Mouse (Mus musculus): ENCODE measurements at regions not wholly inside any gene's neighbourhood (a gene's known extent, or its start where the extent isn't known, plus 50 kb on each side); places are given as distances from the start of the nearest gene placed in this dataset.

DNA sequence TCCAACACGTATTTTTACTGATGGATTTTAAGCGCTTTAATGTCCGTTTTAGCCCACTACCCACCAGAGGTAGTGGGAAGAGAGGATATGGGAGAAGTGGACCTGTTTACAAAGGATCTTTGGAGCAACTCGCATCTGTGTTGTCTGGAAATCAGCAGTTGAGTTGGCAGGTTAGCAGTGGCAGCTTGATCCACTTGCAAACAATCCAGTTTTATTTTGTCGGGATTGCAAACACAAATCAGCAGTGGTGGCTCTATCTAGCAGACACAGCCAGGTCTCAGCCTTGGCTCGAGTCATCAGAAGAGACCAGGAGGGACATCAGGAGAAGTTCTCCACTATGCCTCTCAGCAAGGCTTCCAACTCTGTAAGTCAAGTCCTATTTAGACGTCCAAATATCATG, 57.2 kb upstream of the Epha3 start:
- Histone ChIP-seq H3K4me1 (no peaks in the 10 kb centered on the region), H3K27ac (no peak overlapping the region), H3K27me3 (no peaks in the 10 kb centered on the region), H3K9ac (no peak overlapping the region), H3K36me3 (no peaks in the 10 kb centered on the region), H3K4me2 (no peak overlapping the region), H3K9me3 (no peaks in the 10 kb centered on the region), H3K4me3 (no peak overlapping the region)
- ATAC-seq (ENCODE audit: insufficient number of reproducible peaks, insufficient read depth, low FRiP score, low TSS enrichment, low read depth), result no peak
- 87% methylated on average over 7 of the region's 7 CpGs for WGBS

Measured in embryonic facial prominence, embryonic 13.5 days (tissue).